Comparison of ENCODE assay signal across 26 mouse cellular contexts in the genomic region with DNA sequence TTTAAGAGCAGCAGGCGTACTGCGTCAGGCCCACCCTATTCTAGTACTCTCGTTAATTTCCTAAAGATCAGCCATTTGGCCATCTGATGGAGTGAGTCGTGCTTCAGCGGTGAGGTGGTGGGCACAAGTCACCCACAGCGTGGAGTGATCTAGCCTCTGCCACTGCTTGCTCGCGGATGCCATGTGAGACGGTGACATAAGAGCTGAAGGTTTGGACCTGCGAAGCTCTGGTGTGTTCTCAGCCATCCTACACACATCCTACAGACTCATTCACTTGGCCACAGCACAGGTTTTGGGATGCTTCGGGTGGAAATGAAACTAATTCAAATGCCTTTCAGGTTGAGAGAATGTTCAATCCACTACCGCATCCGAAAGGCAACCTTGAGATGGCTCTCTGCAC. TPM values are rescaled to one million over a fixed set of nuclear protein-coding genes. Genes with fewer than 3 reads are reported as not detected.
DNase-seq lines count a peak whose midpoint lies in the region; ATAC-seq lines count a peak whose summit lies in the region.
"Had no signal": no experiment of that assay in that cellular context is flagged by ENCODE, and none has a peak within 500 bp of the region (broad histone marks: within the 10 kb centered on the region; RNA-seq: fewer than 3 reads in every experiment).

No protein-coding gene starts in this region.

- H3K4me2 ChIP-seq in intestine, embryonic 15.5 days (replicated peaks), result no peak overlapping the region
- H3K4me2 ChIP-seq: embryonic facial prominence, embryonic 13.5 days; forebrain, embryonic 12.5 days; heart, embryonic 11.5 days; limb, embryonic 13.5 days; liver, embryonic 13.5 days; lung, embryonic 14.5 days; midbrain, embryonic 12.5 days had no signal

- H3K9me3 ChIP-seq in intestine, embryonic 15.5 days, result no peaks in the 10 kb centered on the region
- H3K9me3 ChIP-seq: embryonic facial prominence, embryonic 13.5 days; forebrain, embryonic 12.5 days; hindbrain, embryonic 10.5 days; limb, embryonic 13.5 days; liver, embryonic 13.5 days; midbrain, embryonic 12.5 days had no signal

- no peaks in the 10 kb centered on the region for H3K4me1 ChIP-seq in intestine, embryonic 15.5 days (replicated peaks)
- H3K4me1 ChIP-seq: embryonic facial prominence, embryonic 13.5 days; hindbrain, embryonic 10.5 days; limb, embryonic 13.5 days; liver, embryonic 13.5 days had no signal

- no peaks in the 10 kb centered on the region for H3K36me3 ChIP-seq in intestine, embryonic 15.5 days
- H3K36me3 ChIP-seq: embryonic facial prominence, embryonic 13.5 days; forebrain, embryonic 12.5 days; hindbrain, embryonic 10.5 days; limb, embryonic 13.5 days; liver, embryonic 13.5 days; midbrain, embryonic 12.5 days had no signal

- DNase-seq in frontal cortex, adult 2 months (ENCODE audit: extremely low spot score in 1 of 2, low spot score in 1 of 2), result peak; percentile 67 to 76
- no peak for DNase-seq in frontal cortex, postnatal 14 days (ENCODE audit: low spot score in 2 of 2)
- peak; percentile 57 for DNase-seq in layer of hippocampus, adult 9-11 months
- no peak for DNase-seq in layer of hippocampus, postnatal 14 days (ENCODE audit: low spot score in 2 of 2)
- DNase-seq in brain, adult 2 months (ENCODE audit: low read depth, low spot score), result peak; percentile 85
- peak; percentile 56 to 90 for DNase-seq in left cerebral cortex, postnatal 25 days (ENCODE audit: low spot score in 2 of 2)
- DNase-seq: adrenal gland, postnatal 10 days; cerebellum, adult 2 months; cerebellum, postnatal 25 days; embryo, embryonic 11 days; kidney, adult 9 months; kidney, postnatal 14 days; liver, embryonic 13.5 days; lung, embryonic 14.5 days; thymus, adult 18-20 months; thymus, postnatal 4 days had no signal

- ATAC-seq in intestine, embryonic 15.5 days, result no peak
- ATAC-seq: hindbrain, embryonic 16.5 days; intestine, embryonic 16.5 days had no signal

- WGBS in intestine, embryonic 15.5 days, result 93% methylated on average over 13 of the region's 13 CpGs

- intact Hi-C loops in left cerebral cortex, postnatal 25 days (cut with DNase I), result no loop called here

- H3K27ac ChIP-seq in intestine, embryonic 15.5 days, result no peak overlapping the region
- H3K27ac ChIP-seq: embryonic facial prominence, embryonic 13.5 days; forebrain, embryonic 12.5 days; hindbrain, embryonic 10.5 days; limb, embryonic 13.5 days; liver, embryonic 13.5 days; midbrain, embryonic 12.5 days had no signal

- H3K27me3 ChIP-seq in intestine, embryonic 15.5 days (replicated peaks), result no peaks in the 10 kb centered on the region
- H3K27me3 ChIP-seq: embryonic facial prominence, embryonic 13.5 days; forebrain, embryonic 12.5 days; limb, embryonic 13.5 days; liver, embryonic 13.5 days; midbrain, embryonic 12.5 days had no signal

- no peak overlapping the region for H3K4me3 ChIP-seq in intestine, embryonic 15.5 days (replicated peaks)
- H3K4me3 ChIP-seq: embryonic facial prominence, embryonic 13.5 days; erythroblast, embryonic 14.5 days; forebrain, embryonic 12.5 days; hindbrain, embryonic 10.5 days; limb, embryonic 13.5 days; liver, embryonic 13.5 days; midbrain, embryonic 12.5 days had no signal

- H3K9ac ChIP-seq in intestine, embryonic 15.5 days, result no peak overlapping the region
- H3K9ac ChIP-seq: embryonic facial prominence, embryonic 13.5 days; forebrain, embryonic 12.5 days; limb, embryonic 13.5 days; liver, embryonic 13.5 days; lung, embryonic 14.5 days; midbrain, embryonic 12.5 days had no signal

RNA-seq across cellular contexts. Expression of gene Ankrd33b, which starts 31.2 kb away (rescaled TPM):
- 25.4 and 26.0 TPM in 2 replicates for polyA plus RNA-seq in frontal cortex, adult 2 months (2012; rRNA removed)
- 10 to 100 TPM; 19.2 to 23.7 TPM for total RNA-seq in layer of hippocampus, postnatal 14 days (2021)
- total RNA-seq in left cerebral cortex, postnatal 25 days (2021), result 10 to 100 TPM; 56.1 to 61.6 TPM
- polyA plus RNA-seq in intestine, embryonic 15.5 days (2015; fragmentation: Nextera tagmentation; extraction: Ambion mirVana), result 0.34 and 0.43 TPM in 2 replicates

RNA-seq across cellular contexts. Expression of gene Ropn1l, which starts 54.8 kb away (rescaled TPM):
- 0.88 and 1.5 TPM in 2 replicates for polyA plus RNA-seq in frontal cortex, adult 2 months (2012; rRNA removed)
- 1 to 10 TPM in 1 of 2 experiments, not detected in 1; 1.3 TPM for total RNA-seq in layer of hippocampus, postnatal 14 days (2021)
- total RNA-seq in left cerebral cortex, postnatal 25 days (2021), result 1 to 10 TPM in 1 of 2 experiments, under 1 TPM in 1; 0.82 to 2.1 TPM
- polyA plus RNA-seq in intestine, embryonic 15.5 days (2015; fragmentation: Nextera tagmentation; extraction: Ambion mirVana), result 2.0 and 2.3 TPM in 2 replicates

Comparison
In these comparisons a context has a peak if more than half of its experiments do, and no peak if none do; other contexts are left out.
1. DNase-seq: peak in frontal cortex, adult 2 months (2 of 2), layer of hippocampus, adult 9-11 months (single experiment), brain, adult 2 months (single experiment) and left cerebral cortex, postnatal 25 days (2 of 2); none in frontal cortex, postnatal 14 days (0 of 2) and layer of hippocampus, postnatal 14 days (0 of 2).